ENCODE assay signal across 9 mouse cellular contexts in genomic region chr8:87940646-87941045, GRCm38 (mm10). TPM values are rescaled to one million over a fixed set of nuclear protein-coding genes. Genes with fewer than 3 reads are reported as not detected.
DNase-seq lines count a peak whose midpoint lies in the region; ATAC-seq and TF ChIP-seq lines count a peak whose summit lies in the region.
"Had no signal": no experiment of that assay in that cellular context is flagged by ENCODE, and none has a peak within 500 bp of the region (broad histone marks: within the 10 kb centered on the region; RNA-seq: fewer than 3 reads in every experiment).

No protein-coding gene starts in this region.

- H3K9ac ChIP-seq in midbrain, embryonic 11.5 days (ENCODE audit: low read length), result no peak overlapping the region
- H3K9ac ChIP-seq in midbrain, postnatal 0 days (replicated peaks; ENCODE audit: low read length, poor library complexity, severe bottlenecking), result no peak overlapping the region
- no peak overlapping the region for H3K9ac ChIP-seq in embryonic facial prominence, embryonic 12.5 days

- DNase-seq in heart, adult 18-20 months, result peak; percentile 36 to 72
- DNase-seq in heart, postnatal 4 days, result no peak
- DNase-seq in midbrain, embryonic 11.5 days (ENCODE audit: low spot score, missing footprints), result no peak
- no peak for DNase-seq in midbrain, postnatal 0 days (ENCODE audit: low spot score)
- peak; percentile 70 for DNase-seq in testis, postnatal 14 days (ENCODE audit: low spot score)
- DNase-seq in layer of hippocampus, adult 11-12 months (ENCODE audit: low spot score), result no peak
- no peak for DNase-seq in heart, embryonic 10.5 days (ENCODE audit: low spot score)
- DNase-seq: thymus, postnatal 14 days had no signal

- H3K4me1 ChIP-seq in midbrain, embryonic 11.5 days (ENCODE audit: control insufficient read depth, insufficient read depth, low read length), result peaks cover 64% of the 10 kb centered on the region
- peaks cover 30% of the 10 kb centered on the region for H3K4me1 ChIP-seq in midbrain, postnatal 0 days (ENCODE audit: insufficient read depth, low read length)
- H3K4me1 ChIP-seq in embryonic facial prominence, embryonic 12.5 days, result peaks cover 67% of the 10 kb centered on the region
- peaks cover 67% of the 10 kb centered on the region for H3K4me1 ChIP-seq in heart, embryonic 10.5 days

- no peak for TF ChIP-seq CTCF in midbrain, postnatal 0 days (IDR thresholded peaks at IDR 0.05)

- H3K36me3 ChIP-seq in midbrain, embryonic 11.5 days (ENCODE audit: control insufficient read depth, insufficient read depth, low read length), result 0 out of 2 replicates have a peak, but pooled peaks cover under 1% of the 10 kb centered on the region
- no peaks in the 10 kb centered on the region for H3K36me3 ChIP-seq in midbrain, postnatal 0 days (ENCODE audit: insufficient read depth, low read length)
- no peaks in the 10 kb centered on the region for H3K36me3 ChIP-seq in embryonic facial prominence, embryonic 12.5 days
- no peaks in the 10 kb centered on the region for H3K36me3 ChIP-seq in heart, embryonic 10.5 days

- no peaks in the 10 kb centered on the region for H3K27me3 ChIP-seq in midbrain, embryonic 11.5 days (ENCODE audit: control insufficient read depth, insufficient read depth, low read length)
- H3K27me3 ChIP-seq in midbrain, postnatal 0 days (ENCODE audit: insufficient read depth, low read length), result no peaks in the 10 kb centered on the region
- no peaks in the 10 kb centered on the region for H3K27me3 ChIP-seq in embryonic facial prominence, embryonic 12.5 days
- H3K27me3 ChIP-seq in heart, embryonic 10.5 days (ENCODE audit: insufficient read depth, poor library complexity, severe bottlenecking), result no peaks in the 10 kb centered on the region; the same call in 1 of the 2 replicates

- H3K4me3 ChIP-seq in midbrain, embryonic 11.5 days (ENCODE audit: low read depth, low read length), result no peak overlapping the region
- H3K4me3 ChIP-seq in midbrain, postnatal 0 days (ENCODE audit: low read depth, low read length), result no peak overlapping the region
- H3K4me3 ChIP-seq in embryonic facial prominence, embryonic 12.5 days, result no peak overlapping the region
- H3K4me3 ChIP-seq in heart, embryonic 10.5 days, result no peak overlapping the region

- WGBS in midbrain, embryonic 11.5 days, result 33% methylated on average over 6 of the region's 6 CpGs
- 41% methylated on average over 6 of the region's 6 CpGs for WGBS in midbrain, postnatal 0 days
- 39% methylated on average over 6 of the region's 6 CpGs for WGBS in embryonic facial prominence, embryonic 12.5 days
- WGBS in heart, embryonic 10.5 days, result 37% methylated on average over 6 of the region's 6 CpGs

- ATAC-seq in midbrain, embryonic 11.5 days (ENCODE audit: low FRiP score), result no peak
- no peak for ATAC-seq in midbrain, postnatal 0 days (ENCODE audit: low FRiP score)
- ATAC-seq in embryonic facial prominence, embryonic 12.5 days (ENCODE audit: insufficient number of reproducible peaks, insufficient read depth, low FRiP score, low TSS enrichment), result no peak

- H3K27ac ChIP-seq in midbrain, embryonic 11.5 days (ENCODE audit: low read depth, low read length), result 0 out of 2 replicates have a peak overlapping the region, but pooled peaks have one; percentile 14
- H3K27ac ChIP-seq in midbrain, postnatal 0 days (ENCODE audit: low read depth, low read length), result no peak overlapping the region
- H3K27ac ChIP-seq in embryonic facial prominence, embryonic 12.5 days, result peak overlapping the region; percentile 38; the same call in 1 of the 2 replicates
- H3K27ac ChIP-seq in heart, embryonic 10.5 days, result no peak overlapping the region

- H3K4me2 ChIP-seq in midbrain, embryonic 11.5 days, result no peak overlapping the region
- H3K4me2 ChIP-seq in midbrain, postnatal 0 days (ENCODE audit: low read depth, low read length, poor library complexity, severe bottlenecking), result no peak overlapping the region
- no peak overlapping the region for H3K4me2 ChIP-seq in embryonic facial prominence, embryonic 12.5 days (replicated peaks)

- H3K9me3 ChIP-seq in midbrain, embryonic 11.5 days (ENCODE audit: control insufficient read depth, low read length), result no peaks in the 10 kb centered on the region
- H3K9me3 ChIP-seq in midbrain, postnatal 0 days (ENCODE audit: low read length), result no peaks in the 10 kb centered on the region
- H3K9me3 ChIP-seq in embryonic facial prominence, embryonic 12.5 days, result no peaks in the 10 kb centered on the region
- H3K9me3 ChIP-seq in heart, embryonic 10.5 days, result no peaks in the 10 kb centered on the region

RNA-seq across cellular contexts. Expression of gene Zfp423, which starts 18.7 kb away (rescaled TPM):
- total RNA-seq in heart, adult 18-20 months (2021), result 1 to 10 TPM; 3.6 to 4.9 TPM
- 10 to 100 TPM; 12.9 to 16.2 TPM for total RNA-seq in heart, postnatal 4 days (2021)
- polyA plus RNA-seq in midbrain, embryonic 11.5 days (2014; fragmentation: Nextera tagmentation; extraction: Ambion mirVana), result 40.3 and 43.4 TPM in 2 replicates
- 53.6 and 57.5 TPM in 2 replicates for total RNA-seq in midbrain, postnatal 0 days (2014; rRNA removed)
- polyA plus RNA-seq in midbrain, postnatal 0 days (2015; fragmentation: Nextera tagmentation; extraction: Ambion mirVana), result 17.9 and 22.9 TPM in 2 replicates
- polyA plus RNA-seq in embryonic facial prominence, embryonic 12.5 days (2016; fragmentation: Nextera tagmentation; extraction: Ambion mirVana), result 33.5 and 36.5 TPM in 2 replicates
- 5.0 and 10.4 TPM in 2 replicates for polyA plus RNA-seq in heart, embryonic 10.5 days (2016; fragmentation: Nextera tagmentation; extraction: Ambion mirVana)

Comparison
In these comparisons a context has a peak if more than half of its experiments do, and no peak if none do; other contexts are left out.
1. DNase-seq: peak in heart, adult 18-20 months (2 of 2) and testis, postnatal 14 days (single experiment); none in heart, postnatal 4 days (single experiment), midbrain, embryonic 11.5 days (single experiment), midbrain, postnatal 0 days (single experiment), layer of hippocampus, adult 11-12 months (single experiment) and heart, embryonic 10.5 days (single experiment).
2. H3K27ac ChIP-seq: peak in midbrain, embryonic 11.5 days (single experiment) and embryonic facial prominence, embryonic 12.5 days (single experiment); none in midbrain, postnatal 0 days (single experiment) and heart, embryonic 10.5 days (single experiment).